Mouse (Mus musculus): ENCODE results near the gene Gpd1.

DNA sequence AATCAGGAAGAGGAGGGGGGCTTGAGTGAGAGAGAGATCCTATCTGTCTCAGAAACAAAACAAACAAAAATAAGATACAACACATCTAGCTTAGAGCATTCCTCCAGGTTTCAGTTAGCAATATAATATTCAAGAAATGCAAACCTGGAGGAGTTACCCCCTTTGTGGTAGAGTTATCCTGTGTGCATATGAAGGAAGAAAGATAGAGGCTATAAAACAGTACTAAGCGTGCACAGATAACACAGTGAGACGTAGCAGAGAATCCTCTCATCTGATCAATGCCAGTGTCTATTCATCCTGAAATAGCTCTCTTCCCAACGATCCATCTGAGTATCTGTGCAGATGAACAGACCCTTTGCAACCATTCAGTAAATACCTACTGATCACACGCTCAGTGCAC, 50.2 kb downstream of the Gpd1 start:
- TF ChIP-seq CTCF (IDR thresholded peaks at IDR 0.05; ENCODE audit: insufficient read depth, low read length) (no peak), POLR2A (IDR thresholded peaks at IDR 0.05; ENCODE audit: borderline replicate concordance, extremely low read depth, low read depth, low read length) (no peak)
